30 mouse cellular contexts compared by ENCODE assay signal in the genomic region with DNA sequence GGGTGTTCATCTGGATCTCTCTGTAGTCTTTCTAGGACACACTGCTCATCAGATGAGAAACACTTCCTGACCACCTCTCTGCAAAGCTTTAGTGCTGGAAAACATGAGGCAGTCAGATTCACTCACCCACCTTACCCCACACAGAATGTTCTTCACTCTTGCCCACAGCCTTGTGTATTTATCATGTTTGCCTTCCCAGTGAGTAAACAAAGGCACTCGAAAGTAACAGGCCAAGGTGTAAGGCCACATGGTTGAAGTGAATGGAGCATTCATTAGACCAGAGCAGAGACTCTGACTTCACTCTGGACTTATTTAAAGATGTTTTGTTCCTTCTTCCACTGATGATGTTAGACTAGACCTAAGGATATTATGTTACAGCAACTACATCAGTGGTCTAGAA.
"Had no signal": no experiment of that assay in that cellular context is flagged by ENCODE, and none has a peak within 500 bp of the region (broad histone marks: within the 10 kb centered on the region; RNA-seq: fewer than 3 reads in every experiment).

No protein-coding gene starts in this region.

- H3K9me3 ChIP-seq: limb, embryonic 10.5 days; limb, embryonic 12.5 days; limb, embryonic 13.5 days; limb, embryonic 15.5 days; liver, embryonic 12.5 days; liver, embryonic 13.5 days; liver, embryonic 15.5 days; lung, embryonic 15.5 days; megakaryocyte, embryonic 14.5 days; midbrain, embryonic 10.5 days; midbrain, embryonic 12.5 days; midbrain, embryonic 13.5 days; midbrain, embryonic 15.5 days; neural tube, embryonic 12.5 days had no signal

- H3K36me3 ChIP-seq: limb, embryonic 10.5 days; limb, embryonic 12.5 days; limb, embryonic 15.5 days; lung, embryonic 15.5 days; midbrain, embryonic 10.5 days; midbrain, embryonic 12.5 days; midbrain, embryonic 13.5 days; midbrain, embryonic 15.5 days; neural tube, embryonic 12.5 days had no signal

- H3K4me3 ChIP-seq: left cerebral cortex, adult 2 months; limb, embryonic 10.5 days; limb, embryonic 12.5 days; limb, embryonic 13.5 days; limb, embryonic 15.5 days; liver, embryonic 12.5 days; liver, embryonic 13.5 days; liver, embryonic 15.5 days; lung, embryonic 15.5 days; megakaryocyte, embryonic 14.5 days; midbrain, embryonic 10.5 days; midbrain, embryonic 12.5 days; midbrain, embryonic 13.5 days; midbrain, embryonic 15.5 days; myocyte; neural tube, embryonic 12.5 days had no signal

- H3K4me1 ChIP-seq: limb, embryonic 10.5 days; limb, embryonic 12.5 days; limb, embryonic 13.5 days; limb, embryonic 15.5 days; liver, embryonic 12.5 days; liver, embryonic 13.5 days; liver, embryonic 15.5 days; lung, embryonic 15.5 days; midbrain, embryonic 12.5 days; midbrain, embryonic 13.5 days; midbrain, embryonic 15.5 days had no signal

- DNase-seq: left cerebral cortex, postnatal 4 days; liver, embryonic 13.5 days; lung, adult 18-20 months; lung, adult 2 months; lung, embryonic 14.5 days; lung, postnatal 10 days; lung, postnatal 14 days; lung, postnatal 36 days; lung, postnatal 4 days; midbrain, embryonic 14.5 days had no signal

- H3K9ac ChIP-seq: limb, embryonic 12.5 days; limb, embryonic 13.5 days; limb, embryonic 15.5 days; liver, embryonic 12.5 days; liver, embryonic 13.5 days; liver, embryonic 14.5 days; liver, embryonic 15.5 days; lung, embryonic 14.5 days; lung, embryonic 15.5 days; midbrain, embryonic 12.5 days; midbrain, embryonic 13.5 days; midbrain, embryonic 15.5 days; neural tube, embryonic 12.5 days had no signal

- H3K4me2 ChIP-seq: limb, embryonic 12.5 days; limb, embryonic 13.5 days; limb, embryonic 15.5 days; liver, embryonic 12.5 days; liver, embryonic 13.5 days; liver, embryonic 15.5 days; lung, embryonic 14.5 days; lung, embryonic 15.5 days; midbrain, embryonic 11.5 days; midbrain, embryonic 12.5 days; midbrain, embryonic 13.5 days; midbrain, embryonic 15.5 days; neural tube, embryonic 12.5 days had no signal

- H3K27ac ChIP-seq: left cerebral cortex, adult 2 months; limb, embryonic 10.5 days; limb, embryonic 12.5 days; limb, embryonic 13.5 days; limb, embryonic 15.5 days; liver, embryonic 12.5 days; liver, embryonic 13.5 days; liver, embryonic 14.5 days; liver, embryonic 15.5 days; lung, embryonic 15.5 days; macrophage; midbrain, embryonic 10.5 days; midbrain, embryonic 12.5 days; midbrain, embryonic 13.5 days; midbrain, embryonic 15.5 days; neural tube, embryonic 12.5 days had no signal

- H3K27me3 ChIP-seq: limb, embryonic 12.5 days; limb, embryonic 13.5 days; limb, embryonic 15.5 days; liver, embryonic 12.5 days; liver, embryonic 13.5 days; liver, embryonic 15.5 days; lung, embryonic 15.5 days; midbrain, embryonic 12.5 days; midbrain, embryonic 13.5 days; midbrain, embryonic 15.5 days; neural tube, embryonic 12.5 days had no signal

- ATAC-seq: liver, embryonic 12.5 days; lung, postnatal 0 days; midbrain, embryonic 13.5 days; midbrain, embryonic 15.5 days; midbrain, embryonic 16.5 days had no signal
